Mouse (Mus musculus) ES-Bruce4 (cell line): ENCODE measurements around the gene Ndufb6. TPM values are rescaled to one million over a fixed set of nuclear protein-coding genes. Genes with fewer than 3 reads are reported as not detected.

Experiments used
- H3K27ac ChIP-seq: 2 replicates; pipeline ENCODE4 v1.5.1; 2012; ENCODE audit warnings: low read length, inconsistent platforms; ENCODE audit not compliant: insufficient read depth
- H3K27me3 ChIP-seq: 2 replicates; pipeline ENCODE4 v1.6.1; 2012; ENCODE audit warnings: mild to moderate bottlenecking, low read length, inconsistent platforms; ENCODE audit not compliant: control insufficient read depth, poor library complexity, insufficient read depth, severe bottlenecking
- H3K36me3 ChIP-seq: 2 replicates; pipeline ENCODE4 v1.6.1; 2012; ENCODE audit warnings: inconsistent platforms, mild to moderate bottlenecking, low read length, moderate library complexity; ENCODE audit not compliant: control insufficient read depth, poor library complexity, insufficient read depth, severe bottlenecking
- H3K4me1 ChIP-seq: one replicate; pipeline ENCODE4 v1.8.1; 2011; ENCODE audit warnings: low read length; ENCODE audit not compliant: control insufficient read depth, insufficient read depth
- H3K4me3 ChIP-seq: 2 replicates; pipeline ENCODE4 v1.5.1; 2011; ENCODE audit warnings: low read depth, mild to moderate bottlenecking, low read length
- H3K9ac ChIP-seq: 2 replicates; pipeline ENCODE4 v1.6.1; 2012; ENCODE audit warnings: low read depth, mild to moderate bottlenecking, inconsistent platforms; ENCODE audit not compliant: poor library complexity, severe bottlenecking
- H3K9me3 ChIP-seq: replicated peaks from 2 replicates; pipeline ENCODE4 v1.6.1; 2012; ENCODE audit warnings: mild to moderate bottlenecking, low read length, inconsistent platforms; ENCODE audit not compliant: control insufficient read depth, poor library complexity, insufficient read depth, severe bottlenecking
- CTCF ChIP-seq: IDR thresholded peaks from one replicate; pipeline ENCODE4 v1.8.1; 2011; ENCODE audit warnings: low read depth, low read length
- EP300 ChIP-seq: IDR thresholded peaks from 2 replicates; pipeline ENCODE4 v1.6.1; 2011; ENCODE audit warnings: low read depth, low read length; ENCODE audit not compliant: insufficient read depth
- POLR2A ChIP-seq: IDR thresholded peaks from one replicate; pipeline ENCODE4 v1.8.1; 2011; ENCODE audit warnings: low read length; ENCODE audit not compliant: insufficient read depth
- polyA plus RNA-seq: library from polyadenylated mRNA; stranded (reverse); fragments of >200 nt; gene quantifications from 2 replicates; pipeline ENCODE4 v1.2.4, GENCODE M21; 2011; ENCODE audit warnings: low read depth; ENCODE audit not compliant: missing spikeins, insufficient read depth, insufficient read length

Gene Ndufb6
- 151 and 188 TPM in 2 replicates for polyA plus RNA-seq

DNA sequence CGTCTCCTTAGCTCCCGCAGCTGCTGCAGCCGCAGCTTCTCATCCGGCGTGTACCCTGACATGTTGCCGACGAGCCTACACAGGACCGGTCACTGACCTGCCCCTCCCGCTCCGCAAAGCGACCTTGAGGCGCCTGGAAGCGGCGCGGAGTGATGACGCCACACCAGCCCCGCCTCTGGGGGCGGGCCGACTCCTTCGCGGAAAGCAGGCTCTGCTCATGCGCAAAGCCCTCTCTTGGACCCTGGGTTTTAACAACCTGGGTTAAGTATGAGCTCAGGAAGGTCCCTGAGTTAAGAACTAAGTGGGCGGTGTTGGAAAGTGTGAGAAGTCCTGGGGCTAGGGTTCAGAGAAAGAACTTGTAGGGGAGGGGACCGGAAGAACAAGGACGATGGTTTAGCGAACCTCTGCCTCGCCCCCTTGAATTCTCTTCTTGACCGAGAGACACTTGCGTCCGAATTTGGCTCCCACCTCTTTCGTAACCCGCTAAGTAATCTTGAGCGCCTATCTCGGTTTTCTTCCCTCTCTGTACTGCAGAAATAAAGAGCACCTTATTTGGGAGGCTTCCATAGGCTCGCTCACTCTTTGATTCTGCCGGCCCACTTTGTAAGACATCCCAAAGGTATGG is at the start of gene Ndufb6:
Gene Ndufb6 (minus strand): TSS at position 146 of the 625 bp plus-strand sequence.
- no peaks in the 10 kb centered on the region for H3K27me3 ChIP-seq
- 0 out of 2 replicates have a peak, but pooled peaks cover 2% of the 10 kb centered on the region for H3K36me3 ChIP-seq
- H3K9ac ChIP-seq = peak within 1 kb of the TSS; percentile 86
- peak within 1 kb of the TSS; percentile 95 for H3K4me3 ChIP-seq
- no peaks in the 10 kb centered on the region for H3K4me1 ChIP-seq
- H3K9me3 ChIP-seq = no peaks in the 10 kb centered on the region
- TF ChIP-seq POLR2A = peak; percentile 75
- no peak for TF ChIP-seq CTCF
- peak within 1 kb of the TSS; percentile 97 for H3K27ac ChIP-seq

DNA sequence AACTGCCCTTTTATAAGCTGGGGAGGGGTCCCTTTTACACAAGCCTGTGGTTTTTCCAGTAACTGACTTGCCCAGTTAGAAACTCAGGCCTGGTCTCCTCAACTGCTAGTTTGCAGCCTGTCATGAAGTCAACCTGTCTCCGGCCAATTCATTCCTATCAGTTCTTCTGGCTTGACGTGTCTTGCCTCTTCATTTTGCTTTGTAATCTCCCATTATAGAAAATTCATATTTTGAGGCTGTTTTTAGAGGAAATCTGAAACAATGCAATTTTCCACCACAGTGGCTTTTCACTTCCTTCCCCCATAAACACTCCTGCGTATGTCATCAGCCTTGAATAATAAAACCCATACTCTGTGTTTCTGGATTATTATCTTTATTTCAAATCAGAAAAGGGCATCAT is 47.9 kb upstream of the Ndufb6 start:
- no peak for TF ChIP-seq EP300
- TF ChIP-seq POLR2A = no peak
- no peak for TF ChIP-seq CTCF
- H3K27ac ChIP-seq = no peak overlapping the region
- no peaks in the 10 kb centered on the region for H3K27me3 ChIP-seq

DNA sequence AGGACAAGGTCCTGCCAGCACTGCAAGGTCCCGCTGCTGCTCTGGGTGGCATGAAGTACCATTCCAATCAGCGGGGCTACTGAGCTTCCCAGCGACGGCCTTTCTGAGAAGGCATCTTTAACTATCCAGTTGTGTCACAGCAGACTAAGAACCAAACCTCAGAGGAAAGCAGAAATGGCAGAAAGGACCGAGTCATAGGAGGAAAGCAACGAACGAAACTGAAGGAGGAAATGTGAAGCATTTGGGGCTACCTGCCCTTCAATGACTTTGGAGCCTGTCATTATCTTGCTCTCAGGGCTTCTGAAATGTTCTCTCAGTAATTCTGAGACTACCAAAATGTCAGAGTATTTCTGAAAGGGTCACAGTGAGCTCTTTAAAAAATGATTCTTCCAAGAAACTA is 45.4 kb upstream of the Ndufb6 start:
- no peaks in the 10 kb centered on the region for H3K4me1 ChIP-seq
- TF ChIP-seq EP300 (no peak), POLR2A (no peak), CTCF (no peak)
- no peaks in the 10 kb centered on the region for H3K9me3 ChIP-seq
- H3K27ac ChIP-seq = no peak overlapping the region
- no peaks in the 10 kb centered on the region for H3K27me3 ChIP-seq
- H3K9ac ChIP-seq = no peak overlapping the region
- H3K4me3 ChIP-seq = no peak overlapping the region
- H3K36me3 ChIP-seq = no peaks in the 10 kb centered on the region

More for the DNA sequence above, 47.9 kb upstream of the Ndufb6 start:
- Histone ChIP-seq H3K36me3 (no peaks in the 10 kb centered on the region), H3K4me3 (no peak overlapping the region), H3K9ac (no peak overlapping the region), H3K9me3 (no peaks in the 10 kb centered on the region), H3K4me1 (no peaks in the 10 kb centered on the region)

DNA sequence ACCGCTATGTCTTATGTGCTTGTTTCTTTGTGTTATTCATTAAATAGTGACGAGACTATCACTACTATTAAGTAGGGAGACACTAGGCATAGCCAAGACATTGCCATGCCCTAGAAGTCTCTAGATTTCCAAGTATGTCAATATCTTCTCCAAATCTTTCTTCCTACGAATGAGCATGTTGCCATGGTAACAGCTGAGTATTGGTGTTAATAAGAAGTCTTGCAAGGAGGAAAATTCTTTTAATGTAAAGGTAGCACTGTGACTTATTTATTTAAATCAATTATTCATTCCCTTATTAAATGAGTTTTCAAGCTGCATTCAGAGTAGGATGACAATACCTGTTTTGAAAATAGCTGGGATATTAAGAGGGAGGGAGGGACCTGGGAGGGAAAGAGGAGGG is 38.2 kb upstream of the Ndufb6 start:
- Histone ChIP-seq H3K4me1 (no peaks in the 10 kb centered on the region), H3K4me3 (no peak overlapping the region), H3K9ac (no peak overlapping the region), H3K36me3 (no peaks in the 10 kb centered on the region), H3K9me3 (no peaks in the 10 kb centered on the region), H3K27ac (no peak overlapping the region), H3K27me3 (no peaks in the 10 kb centered on the region)
- TF ChIP-seq POLR2A (no peak), CTCF (no peak), EP300 (no peak)

DNA sequence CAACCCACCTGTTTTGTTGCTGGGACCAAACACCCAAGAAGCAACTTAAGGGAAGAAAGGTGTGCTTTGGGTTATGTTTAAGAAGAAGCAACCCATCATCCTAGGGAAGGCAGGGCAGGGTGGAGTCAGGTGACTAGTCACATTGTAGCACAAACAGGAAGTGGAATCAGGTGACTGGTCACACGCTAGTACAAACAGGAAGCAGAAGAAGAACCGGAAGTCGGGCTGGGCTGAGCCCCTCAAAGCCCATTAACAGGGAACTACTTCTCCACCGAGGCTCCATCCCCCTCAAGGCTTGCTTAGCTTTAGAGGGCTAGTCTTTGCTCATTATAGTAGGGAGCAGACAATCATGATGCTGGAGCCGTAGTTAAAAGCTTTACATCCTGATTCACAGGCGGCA is 33.8 kb upstream of the Ndufb6 start:
- no peak overlapping the region for H3K27ac ChIP-seq
- H3K9ac ChIP-seq = no peak overlapping the region
- H3K4me3 ChIP-seq = no peak overlapping the region
- H3K9me3 ChIP-seq = no peaks in the 10 kb centered on the region
- no peak for TF ChIP-seq POLR2A
- no peak for TF ChIP-seq CTCF
- no peak for TF ChIP-seq EP300
- H3K4me1 ChIP-seq = no peaks in the 10 kb centered on the region
- H3K27me3 ChIP-seq = no peaks in the 10 kb centered on the region
- no peaks in the 10 kb centered on the region for H3K36me3 ChIP-seq

DNA sequence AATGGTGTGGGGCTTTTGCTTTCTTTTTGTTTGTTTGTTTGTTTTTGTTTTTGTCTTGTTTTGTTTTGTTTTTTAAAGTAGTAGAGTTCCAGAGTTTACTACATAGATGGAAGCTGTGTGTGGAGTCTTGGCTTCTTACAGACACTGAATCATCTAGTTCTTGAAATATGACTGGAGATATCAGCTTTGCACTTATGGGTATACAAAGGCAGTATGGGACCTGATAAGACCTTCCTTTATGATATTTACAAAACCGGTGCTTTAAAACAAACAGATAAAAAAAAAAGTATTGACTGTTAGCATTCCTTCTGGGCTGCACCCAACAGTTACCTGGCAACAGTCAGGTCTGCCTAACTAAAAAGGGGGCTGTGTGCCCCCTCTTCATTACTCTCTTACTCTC is 33.0 kb upstream of the Ndufb6 start:
- Histone ChIP-seq H3K27ac (no peak overlapping the region), H3K27me3 (no peaks in the 10 kb centered on the region), H3K9me3 (no peaks in the 10 kb centered on the region), H3K4me3 (no peak overlapping the region), H3K4me1 (no peaks in the 10 kb centered on the region), H3K36me3 (no peaks in the 10 kb centered on the region), H3K9ac (no peak overlapping the region)
- TF ChIP-seq POLR2A (no peak), CTCF (no peak), EP300 (no peak)
